Mouse (Mus musculus) forebrain, embryonic 11.5 days (tissue): Measurements from ENCODE around the gene Cog6. TPM values are rescaled to one million over a fixed set of nuclear protein-coding genes. Genes with fewer than 3 reads are reported as not detected.
A peak's percentile ranks its signal among the peaks of the same experiment; 100 is the strongest.

ENCODE experiments used
- ATAC-seq: fragments of 200-750 bp; cut with Nextera tagmentation; replicated peaks from 2 replicates; pipeline ENCODE4 v1.8.0; 2017; ENCODE audit warnings: moderate TSS enrichment; ENCODE audit not compliant: low FRiP score
- DNase-seq: peaks from one replicate; pipeline ENCODE4 v3.0.0-alpha.2; 2017; ENCODE audit warnings: low spot score
- H3K27ac ChIP-seq: fragments of 300-500 bp; sonication (generic); 2 replicates; pipeline ENCODE4 v1.5.1; 2014; ENCODE audit warnings: low read depth, low read length
- H3K27me3 ChIP-seq: fragments of 300-500 bp; sonication (generic); 2 replicates; pipeline ENCODE4 v1.6.1; 2014; ENCODE audit warnings: mild to moderate bottlenecking, low read length, mixed read lengths; ENCODE audit not compliant: control insufficient read depth, insufficient read depth
- H3K36me3 ChIP-seq: fragments of 300-500 bp; sonication (generic); 2 replicates; pipeline ENCODE4 v1.6.1; 2014; ENCODE audit warnings: mild to moderate bottlenecking, low read length, moderate library complexity, mixed read lengths; ENCODE audit not compliant: control insufficient read depth, insufficient read depth
- H3K4me1 ChIP-seq: fragments of 300-500 bp; sonication (generic); replicated peaks from 2 replicates; pipeline ENCODE4 v1.6.1; 2014; ENCODE audit warnings: low read length, mixed read lengths; ENCODE audit not compliant: control insufficient read depth, insufficient read depth
- H3K4me2 ChIP-seq: fragments of 300-500 bp; sonication (generic); 2 replicates; pipeline ENCODE4 v1.6.1; 2014; ENCODE audit warnings: low read depth, mild to moderate bottlenecking, low read length, moderate library complexity, mixed read lengths; ENCODE audit not compliant: severe bottlenecking
- H3K4me3 ChIP-seq: fragments of 300-500 bp; sonication (generic); 2 replicates; pipeline ENCODE4 v1.5.1; 2014; ENCODE audit warnings: low read depth, low read length
- H3K9ac ChIP-seq: fragments of 300-500 bp; sonication (generic); 2 replicates; pipeline ENCODE4 v1.6.1; 2014; ENCODE audit warnings: low read length
- H3K9me3 ChIP-seq: fragments of 300-500 bp; sonication (generic); 2 replicates; pipeline ENCODE4 v1.6.1; 2016; ENCODE audit warnings: low read length, mixed read lengths; ENCODE audit not compliant: control insufficient read depth
- whole genome bisulfite sequencing: fragments of 180-500 bp; shearing (Covaris S2); extraction: QIAGEN DNeasy Blood & Tissue Kit; methylation state at CpG from one replicate; pipeline ENCODE4 v1.1.7; 2014; 5-methylcytosine and 5-hydroxymethylcytosine counted together
- polyA plus RNA-seq: library from polyadenylated mRNA; unstranded; fragments of >200 nt; fragmentation: Nextera tagmentation; extraction: Ambion mirVana; gene quantifications from 2 replicates; pipeline ENCODE4 v1.2.1, GENCODE M21; 2014

Gene Cog6
- polyA plus RNA-seq, 1 experiment from 2014 or later = 45.2 TPM

DNA sequence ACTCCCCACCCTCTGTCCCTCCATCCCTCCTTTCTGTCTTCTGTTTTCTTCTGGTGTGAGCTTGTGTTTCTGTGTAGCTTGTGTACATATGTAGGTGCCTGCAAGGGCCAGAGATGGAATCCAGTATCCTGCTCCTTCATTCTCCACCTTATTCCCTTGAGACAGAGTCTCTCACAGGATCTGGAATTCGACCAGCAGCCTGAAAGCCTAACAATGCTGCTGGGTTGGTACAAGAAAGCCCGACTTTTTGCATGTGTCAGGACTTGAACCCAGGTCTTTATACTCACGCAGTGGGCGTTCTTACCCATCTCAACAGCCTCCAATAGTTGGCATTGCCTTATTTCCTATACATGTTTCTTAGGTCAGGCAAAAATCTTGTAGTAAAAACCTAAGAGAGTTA, 28.7 kb upstream of the Cog6 start:
- Histone ChIP-seq H3K4me2 (no peak overlapping the region), H3K36me3 (no peaks in the 10 kb centered on the region), H3K27ac (no peak overlapping the region), H3K4me3 (no peak overlapping the region), H3K27me3 (no peaks in the 10 kb centered on the region), H3K4me1 (peaks cover 2% of the 10 kb centered on the region; the same call in 1 of the 2 replicates), H3K9me3 (no peaks in the 10 kb centered on the region), H3K9ac (no peak overlapping the region)
- DNase-seq (no peak), ATAC-seq (no peak)
- 82% methylated on average over 4 of the region's 4 CpGs for WGBS

DNA sequence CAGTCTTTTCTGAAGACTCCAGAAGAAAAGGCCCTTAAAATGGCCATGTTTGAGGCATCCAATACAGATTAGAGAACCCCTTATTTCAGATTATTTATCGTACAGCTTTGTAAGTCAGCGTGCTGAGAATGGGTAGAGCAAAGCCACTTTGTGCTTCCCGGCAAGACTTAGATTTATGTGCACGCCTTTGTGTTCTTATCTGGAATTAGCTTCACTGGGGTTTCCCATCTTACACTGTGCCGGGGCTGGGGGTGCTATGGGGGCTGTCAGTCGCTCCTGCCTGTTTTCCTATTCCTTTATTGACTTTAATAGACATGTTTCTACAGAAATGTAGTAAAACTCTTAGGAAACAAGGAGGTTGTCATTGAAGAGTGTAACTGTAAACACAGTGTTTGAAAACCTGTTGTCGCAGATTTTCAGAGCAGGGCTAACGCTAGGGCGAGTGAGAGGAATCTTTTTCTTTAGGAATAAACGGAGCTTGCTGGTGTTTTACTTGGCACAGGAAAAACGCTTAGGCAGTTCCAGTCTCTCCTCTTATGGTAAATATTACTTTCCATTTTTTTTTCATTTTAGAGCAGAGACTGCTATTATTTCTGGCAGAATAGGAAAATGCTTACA, 27.8 kb upstream of the Cog6 start:
- Histone ChIP-seq H3K4me3 (no peak overlapping the region), H3K36me3 (no peaks in the 10 kb centered on the region), H3K9ac (no peak overlapping the region), H3K9me3 (no peaks in the 10 kb centered on the region), H3K4me1 (peaks cover 2% of the 10 kb centered on the region; the same call in 1 of the 2 replicates), H3K27me3 (no peaks in the 10 kb centered on the region), H3K27ac (no peak overlapping the region), H3K4me2 (no peak overlapping the region)
- no peak for ATAC-seq
- WGBS = 85% methylated on average over 11 of the region's 11 CpGs
- DNase-seq = no peak

DNA sequence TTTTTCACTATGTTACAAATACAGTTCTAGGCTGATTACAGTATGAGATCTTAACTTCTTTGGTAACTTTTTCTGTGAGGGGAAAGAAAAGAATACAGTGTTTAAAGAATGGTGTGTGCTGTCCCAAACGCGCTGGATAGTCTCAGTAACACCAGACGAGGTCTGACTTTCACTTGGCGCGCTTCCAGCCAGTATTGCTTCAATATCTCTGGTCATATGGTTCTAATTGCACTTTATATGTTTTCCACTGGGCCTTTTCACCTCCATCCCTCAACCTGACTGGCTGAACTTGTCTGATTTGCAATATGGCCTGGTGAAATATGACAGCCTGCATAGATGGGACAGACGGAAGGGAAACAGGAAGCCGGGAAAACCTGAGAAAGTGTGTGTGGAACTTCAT, 27.2 kb upstream of the Cog6 start:
- Histone ChIP-seq H3K4me1 (peaks cover 2% of the 10 kb centered on the region; the same call in 1 of the 2 replicates), H3K36me3 (no peaks in the 10 kb centered on the region), H3K9me3 (no peaks in the 10 kb centered on the region), H3K4me2 (no peak overlapping the region), H3K9ac (no peak overlapping the region), H3K27ac (no peak overlapping the region), H3K27me3 (no peaks in the 10 kb centered on the region), H3K4me3 (no peak overlapping the region)
- DNase-seq (no peak), ATAC-seq (no peak)
- 77% methylated on average over 7 of the region's 7 CpGs for WGBS

DNA sequence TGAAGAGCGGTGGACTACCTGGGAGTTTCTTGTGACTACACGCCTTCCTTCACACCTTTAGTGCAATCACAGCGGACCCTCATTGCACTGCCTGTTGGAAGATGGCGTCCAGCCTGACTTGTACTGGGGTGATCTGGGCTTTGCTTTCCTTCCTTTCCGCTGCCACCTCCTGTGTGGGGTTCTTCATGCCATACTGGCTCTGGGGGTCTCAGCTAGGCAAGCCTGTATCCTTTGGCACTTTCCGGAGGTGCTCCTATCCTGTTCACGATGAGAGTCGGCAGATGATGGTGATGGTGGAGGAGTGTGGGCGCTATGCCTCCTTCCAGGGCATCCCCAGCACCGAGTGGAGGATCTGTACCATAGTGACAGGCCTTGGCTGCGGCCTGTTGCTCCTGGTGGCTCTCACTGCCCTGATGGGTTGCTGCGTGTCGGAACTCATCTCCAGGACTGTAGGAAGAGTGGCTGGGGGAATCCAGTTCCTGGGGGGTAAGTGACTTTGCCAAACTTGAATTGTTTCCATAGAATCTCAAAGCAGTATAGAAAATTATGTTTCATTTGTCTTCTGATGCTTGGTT, 26.3 kb upstream of the Cog6 start:
- no peak overlapping the region for H3K4me3 ChIP-seq
- no peak overlapping the region for H3K9ac ChIP-seq

DNA sequence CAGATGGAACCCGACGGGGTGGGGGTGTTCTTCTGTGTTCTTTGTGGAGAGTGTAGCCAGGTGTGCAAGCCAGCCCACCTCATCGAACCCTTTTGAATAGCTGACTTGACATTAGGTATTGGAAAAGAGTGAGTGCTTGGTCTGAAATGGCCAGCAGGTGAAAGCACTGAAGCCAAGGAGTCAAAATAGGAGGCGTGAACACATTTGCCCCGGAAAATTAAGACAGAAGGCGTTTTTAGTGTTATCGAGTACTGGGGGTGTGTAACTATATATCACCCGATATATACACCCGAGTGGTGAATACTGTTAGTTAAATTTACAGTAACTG, 25.2 kb upstream of the Cog6 start:
- Histone ChIP-seq H3K27ac (no peak overlapping the region), H3K4me3 (peak overlapping the region; percentile 57), H3K4me1 (peaks cover 2% of the 10 kb centered on the region; the same call in 1 of the 2 replicates), H3K9ac (peak overlapping the region; percentile 72), H3K4me2 (peak overlapping the region; percentile 80), H3K27me3 (no peaks in the 10 kb centered on the region), H3K36me3 (no peaks in the 10 kb centered on the region), H3K9me3 (no peaks in the 10 kb centered on the region)
- DNase-seq (no peak), ATAC-seq (no peak)
- WGBS = 31% methylated on average over 9 of the region's 9 CpGs

More for the DNA sequence above, 26.3 kb upstream of the Cog6 start:
- DNase-seq = no peak
- Histone ChIP-seq H3K4me2 (no peak overlapping the region), H3K27ac (no peak overlapping the region), H3K4me1 (peaks cover 2% of the 10 kb centered on the region; the same call in 1 of the 2 replicates), H3K9me3 (no peaks in the 10 kb centered on the region), H3K27me3 (no peaks in the 10 kb centered on the region), H3K36me3 (no peaks in the 10 kb centered on the region)
- no peak for ATAC-seq
- WGBS = 94% methylated on average over 13 of the region's 13 CpGs

DNA sequence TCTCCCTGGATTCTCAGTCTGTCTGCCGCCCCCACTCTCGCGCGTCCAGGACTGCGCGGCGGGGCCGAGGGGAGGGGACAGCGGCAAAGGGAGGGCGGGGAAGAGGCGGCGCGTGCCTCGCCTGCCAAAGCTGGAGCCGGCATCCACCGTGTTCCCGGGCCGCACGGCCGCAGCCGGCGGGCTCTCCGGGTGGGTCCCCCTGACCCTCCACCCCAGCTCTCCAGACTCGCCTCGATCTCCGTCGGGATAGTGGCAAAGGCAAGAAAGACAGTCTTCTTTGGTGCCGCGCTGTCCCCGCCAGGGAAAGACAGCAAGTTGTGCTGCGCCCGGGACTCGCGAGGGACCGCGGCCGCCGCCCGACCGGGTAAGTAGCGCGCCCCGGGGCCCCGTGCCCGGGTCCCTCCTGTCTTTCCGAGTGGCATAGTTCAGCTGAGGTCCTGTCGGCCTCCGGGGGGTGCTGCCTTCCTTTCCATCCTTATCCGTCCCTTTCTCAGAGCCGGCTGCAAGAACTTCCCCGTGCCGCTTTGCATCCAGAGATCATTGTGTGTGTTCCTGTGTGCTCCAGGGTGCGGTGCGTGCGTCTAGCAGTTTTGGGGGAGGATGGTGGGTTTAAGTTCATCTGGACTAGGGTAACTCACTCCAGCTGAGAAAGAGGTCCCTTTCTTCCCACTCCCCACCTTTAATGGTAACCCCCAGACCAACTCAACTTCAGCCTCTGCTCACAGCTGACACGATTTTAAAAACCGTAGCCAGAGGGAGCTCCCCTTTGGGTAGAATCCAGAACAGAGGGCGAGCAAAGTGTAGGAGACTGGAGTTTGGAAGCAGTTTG, 24.6 kb upstream of the Cog6 start, which contains the start of gene Lhfp:
Gene Lhfp, plus strand, starts transcription at position 118 of the 829 bp plus-strand sequence.
- Histone ChIP-seq H3K9ac (peak within 1 kb of the TSS; percentile 72), H3K36me3 (no peaks in the 10 kb centered on the region), H3K4me3 (peak within 1 kb of the TSS; percentile 57), H3K9me3 (no peaks in the 10 kb centered on the region), H3K27me3 (no peaks in the 10 kb centered on the region), H3K4me2 (peak within 1 kb of the TSS; percentile 80), H3K27ac (no peak within 1 kb of the TSS), H3K4me1 (peaks cover 2% of the 10 kb centered on the region; the same call in 1 of the 2 replicates)
- under 1% methylated on average over 58 of the region's 58 CpGs for WGBS
- DNase-seq = peak; percentile 88
- peak; percentile 95 for ATAC-seq

DNA sequence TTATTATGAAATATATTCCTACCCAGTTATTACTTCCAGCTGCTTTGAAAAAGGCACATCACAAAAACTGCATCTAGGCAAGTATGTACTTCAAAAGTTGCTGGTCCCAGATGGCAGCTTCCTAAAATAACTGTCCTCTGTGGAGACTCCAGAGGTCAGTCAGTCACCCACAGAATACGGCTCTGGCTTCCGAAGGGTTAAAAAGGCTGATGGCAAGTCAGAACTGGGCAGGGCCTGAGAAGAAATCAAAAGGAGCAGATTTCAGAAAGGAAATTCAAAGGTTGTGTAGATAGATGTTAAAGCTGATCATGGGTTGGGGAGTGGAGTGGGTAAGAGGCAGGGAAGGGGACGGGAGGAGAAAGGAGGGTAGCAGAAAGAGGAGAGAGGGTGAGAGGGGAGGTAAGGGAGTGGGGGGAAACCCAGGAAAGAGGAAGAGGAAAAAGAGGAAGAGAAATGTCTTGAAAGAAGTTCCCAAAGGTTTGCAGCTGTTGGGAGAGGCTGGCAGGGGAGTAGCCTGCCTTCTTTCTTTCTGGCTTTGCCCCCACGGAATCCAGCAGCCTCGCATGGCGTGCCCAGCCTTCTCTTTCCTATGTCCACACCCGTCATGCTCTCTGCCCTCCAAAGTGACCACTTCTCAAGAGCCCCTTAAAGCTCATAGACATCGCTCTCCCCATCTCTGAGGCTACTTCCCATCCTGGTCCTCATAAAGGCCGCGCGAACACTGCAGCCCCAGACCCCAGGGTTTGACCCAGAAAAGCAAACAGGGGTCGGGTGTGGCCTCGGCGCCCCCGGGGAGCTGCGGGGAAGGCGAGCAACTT, 23.8 kb upstream of the Cog6 start:
- peak overlapping the region; percentile 72 for H3K9ac ChIP-seq
- no peaks in the 10 kb centered on the region for H3K27me3 ChIP-seq
- no peak overlapping the region for H3K27ac ChIP-seq
- 0 out of 2 replicates have a peak, but pooled peaks have one; percentile 4 for ATAC-seq
- H3K36me3 ChIP-seq = no peaks in the 10 kb centered on the region
- peak overlapping the region; percentile 57 for H3K4me3 ChIP-seq
- DNase-seq = no peak
- WGBS = 6% methylated on average over 17 of the region's 17 CpGs
- H3K9me3 ChIP-seq = no peaks in the 10 kb centered on the region
- H3K4me2 ChIP-seq = peak overlapping the region; percentile 80
- H3K4me1 ChIP-seq = peaks cover 2% of the 10 kb centered on the region; the same call in 1 of the 2 replicates

DNA sequence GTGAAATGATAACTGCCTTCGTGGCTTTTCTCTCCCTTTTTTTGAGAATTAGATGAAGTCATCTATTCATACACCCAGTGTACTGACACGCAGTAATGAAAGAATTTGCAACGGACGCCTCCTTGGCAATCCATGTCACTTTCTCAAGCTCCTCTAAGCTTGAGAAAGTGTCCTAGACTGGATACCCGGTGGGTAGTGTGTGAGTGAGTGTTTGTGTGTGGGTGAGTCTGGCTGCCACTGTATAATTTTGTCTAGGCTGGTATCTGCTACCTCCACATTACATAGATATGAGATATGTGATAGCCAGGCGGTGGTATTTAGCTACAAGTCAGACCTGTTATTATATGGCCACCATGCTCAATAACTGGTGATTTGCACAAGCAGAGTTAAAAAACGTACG, 22.7 kb upstream of the Cog6 start:
- Histone ChIP-seq H3K4me1 (peaks cover 2% of the 10 kb centered on the region; the same call in 1 of the 2 replicates), H3K4me2 (no peak overlapping the region), H3K27me3 (no peaks in the 10 kb centered on the region), H3K36me3 (no peaks in the 10 kb centered on the region), H3K4me3 (no peak overlapping the region), H3K9ac (no peak overlapping the region), H3K9me3 (no peaks in the 10 kb centered on the region), H3K27ac (no peak overlapping the region)
- ATAC-seq (no peak), DNase-seq (no peak)
- 88% methylated on average over 8 of the region's 8 CpGs for WGBS
